In genomic region chr4:62524651-62525488, GRCm38 (mm10) we compare ENCODE assay signal across 8 mouse cellular contexts. TPM values are rescaled to one million over a fixed set of nuclear protein-coding genes. Genes with fewer than 3 reads are reported as not detected.
DNase-seq lines count a peak whose midpoint lies in the region; ATAC-seq lines count a peak whose summit lies in the region.

Pole3 (minus strand) TSS chr4:62525068.
4933430I17Rik (plus strand) TSS chr4:62525369.

- no peaks in the 10 kb centered on the region for H3K9me3 ChIP-seq in hindbrain, embryonic 15.5 days

- H3K27ac ChIP-seq in hindbrain, embryonic 15.5 days (replicated peaks), result peak within 1 kb of the TSS; percentile 100

- peak; percentile 99 for DNase-seq in R1 (ENCODE audit: low read depth, low spot score)
- peak; percentile 97 to 98 for DNase-seq in cerebellum, postnatal 25 days
- DNase-seq in frontal cortex, postnatal 36 days (ENCODE audit: low spot score in 2 of 2), result peak; percentile 95 to 97
- DNase-seq in left cerebral cortex, adult 11 months (ENCODE audit: low spot score), result peak; percentile 94
- DNase-seq in lung, postnatal 4 days, result peak; percentile 98
- DNase-seq in retina, postnatal 7 days (ENCODE audit: low read depth, low spot score), result peak; percentile 100
- DNase-seq in urinary bladder, adult 2 months (ENCODE audit: low spot score), result peak; percentile 94

- under 1% methylated on average over 59 of the region's 59 CpGs for WGBS in hindbrain, embryonic 15.5 days

- peak within 1 kb of the TSS; percentile 65 for H3K4me3 ChIP-seq in hindbrain, embryonic 15.5 days

- no peaks in the 10 kb centered on the region for H3K36me3 ChIP-seq in hindbrain, embryonic 15.5 days

- H3K9ac ChIP-seq in hindbrain, embryonic 15.5 days, result peak within 1 kb of the TSS; percentile 90

- H3K27me3 ChIP-seq in hindbrain, embryonic 15.5 days, result no peaks in the 10 kb centered on the region

- peak within 1 kb of the TSS; percentile 82 for H3K4me2 ChIP-seq in hindbrain, embryonic 15.5 days

- peak; percentile 98 for ATAC-seq in hindbrain, embryonic 15.5 days (ENCODE audit: low FRiP score, low read depth)

- peaks cover 19% of the 10 kb centered on the region for H3K4me1 ChIP-seq in hindbrain, embryonic 15.5 days (replicated peaks)

RNA-seq across cellular contexts. Expression of gene Pole3, which starts in this region (rescaled TPM):
- polyA plus RNA-seq in hindbrain, embryonic 15.5 days (2015; fragmentation: Nextera tagmentation; extraction: Ambion mirVana), result 62.8 and 65.3 TPM in 2 replicates
- polyA plus RNA-seq in urinary bladder, adult 2 months (2012; rRNA removed), result 32.1 and 33.0 TPM in 2 replicates

RNA-seq across cellular contexts. Expression of gene 4933430I17Rik, which starts in this region (rescaled TPM):
- 0.63 and 0.65 TPM in 2 replicates for polyA plus RNA-seq in hindbrain, embryonic 15.5 days (2015; fragmentation: Nextera tagmentation; extraction: Ambion mirVana)
- 0.21 and 0.24 TPM in 2 replicates for polyA plus RNA-seq in urinary bladder, adult 2 months (2012; rRNA removed)

Comparison
In these comparisons a context has a peak if more than half of its experiments do, and no peak if none do; other contexts are left out.
1. Peak in every context shown above with its lines: DNase-seq, ATAC-seq, H3K4me3 ChIP-seq and H3K27ac ChIP-seq.